Mouse (Mus musculus): ENCODE results near the gene Zbp1. TPM values are rescaled to one million over a fixed set of nuclear protein-coding genes. Genes with fewer than 3 reads are reported as not detected.
A peak's percentile ranks its signal among the peaks of the same experiment; 100 is the strongest.

Gene Zbp1
- polyA plus RNA-seq, 1 experiment from 2014 or later = 3.1 TPM

- 46% methylated on average over 7 of the region's 7 CpGs for WGBS
- no peak overlapping the region for H3K27ac ChIP-seq (ENCODE audit: low read length)
- no peak for ATAC-seq (replicated peaks; ENCODE audit: extremely low read depth, insufficient read depth, low FRiP score)
Observed at GRCm38 (mm10) chr2:173224832-173225231, 6.1 kb upstream of the Zbp1 start.

GRCm38 (mm10) chr2:173224097-173224496, 5.4 kb upstream of the Zbp1 start:
- no peaks in the 10 kb centered on the region for H3K9me3 ChIP-seq (replicated peaks; ENCODE audit: control insufficient read depth, low read length)
- H3K27me3 ChIP-seq (ENCODE audit: control insufficient read depth, insufficient read depth, low read length) = no peaks in the 10 kb centered on the region
- no peaks in the 10 kb centered on the region; the same call in 1 of the 2 replicates for H3K4me1 ChIP-seq (ENCODE audit: control insufficient read depth, insufficient read depth, low read length)
- H3K9ac ChIP-seq (ENCODE audit: low read length) = no peak overlapping the region
- H3K4me2 ChIP-seq (ENCODE audit: low read depth, low read length) = no peak overlapping the region
- ATAC-seq (replicated peaks; ENCODE audit: extremely low read depth, insufficient read depth, low FRiP score) = no peak
- peaks cover 23% of the 10 kb centered on the region for H3K36me3 ChIP-seq (ENCODE audit: control insufficient read depth, insufficient read depth)
- H3K4me3 ChIP-seq (ENCODE audit: low read length) = no peak overlapping the region
- H3K27ac ChIP-seq (ENCODE audit: low read length) = no peak overlapping the region
- WGBS = 43% methylated on average over 3 of the region's 3 CpGs

More at GRCm38 (mm10) chr2:173224832-173225231, 6.1 kb upstream of the Zbp1 start:
- peaks cover 2% of the 10 kb centered on the region; the same call in 1 of the 2 replicates for H3K4me1 ChIP-seq (ENCODE audit: control insufficient read depth, insufficient read depth, low read length)
- H3K9me3 ChIP-seq (replicated peaks; ENCODE audit: control insufficient read depth, low read length) = no peaks in the 10 kb centered on the region
- H3K27me3 ChIP-seq (ENCODE audit: control insufficient read depth, insufficient read depth, low read length) = no peaks in the 10 kb centered on the region
- H3K4me2 ChIP-seq (ENCODE audit: low read depth, low read length) = no peak overlapping the region
- no peak overlapping the region for H3K9ac ChIP-seq (ENCODE audit: low read length)
- peaks cover 23% of the 10 kb centered on the region for H3K36me3 ChIP-seq (ENCODE audit: control insufficient read depth, insufficient read depth)
- no peak overlapping the region for H3K4me3 ChIP-seq (ENCODE audit: low read length)

- WGBS = 65% methylated on average over 3 of the region's 3 CpGs
- Histone ChIP-seq H3K9ac (ENCODE audit: low read length) (no peak overlapping the region), H3K36me3 (ENCODE audit: control insufficient read depth, insufficient read depth) (peaks cover 21% of the 10 kb centered on the region), H3K4me2 (ENCODE audit: low read depth, low read length) (no peak overlapping the region), H3K27ac (ENCODE audit: low read length) (no peak overlapping the region), H3K9me3 (replicated peaks; ENCODE audit: control insufficient read depth, low read length) (no peaks in the 10 kb centered on the region), H3K4me1 (ENCODE audit: control insufficient read depth, insufficient read depth, low read length) (no peaks in the 10 kb centered on the region; the same call in 1 of the 2 replicates), H3K27me3 (ENCODE audit: control insufficient read depth, insufficient read depth, low read length) (no peaks in the 10 kb centered on the region), H3K4me3 (ENCODE audit: low read length) (no peak overlapping the region)
- no peak for ATAC-seq (replicated peaks; ENCODE audit: extremely low read depth, insufficient read depth, low FRiP score)
Observed at GRCm38 (mm10) chr2:173223496-173223895, 4.8 kb upstream of the Zbp1 start.

- Histone ChIP-seq H3K4me2 (ENCODE audit: low read depth, low read length) (no peak overlapping the region), H3K4me3 (ENCODE audit: low read length) (no peak overlapping the region), H3K4me1 (ENCODE audit: control insufficient read depth, insufficient read depth, low read length) (no peaks in the 10 kb centered on the region; the same call in 1 of the 2 replicates), H3K27ac (ENCODE audit: low read length) (no peak overlapping the region), H3K36me3 (ENCODE audit: control insufficient read depth, insufficient read depth) (no peaks in the 10 kb centered on the region; the same call in 1 of the 2 replicates), H3K9ac (ENCODE audit: low read length) (no peak overlapping the region), H3K27me3 (ENCODE audit: control insufficient read depth, insufficient read depth, low read length) (0 out of 2 replicates have a peak, but pooled peaks cover 2% of the 10 kb centered on the region), H3K9me3 (replicated peaks; ENCODE audit: control insufficient read depth, low read length) (no peaks in the 10 kb centered on the region)
- no peak for ATAC-seq (replicated peaks; ENCODE audit: extremely low read depth, insufficient read depth, low FRiP score)
- 91% methylated on average over 9 of the region's 9 CpGs for WGBS
Observed at GRCm38 (mm10) chr2:173220754-173221153, 2.0 kb upstream of the Zbp1 start.

GRCm38 (mm10) chr2:173219256-173219954, 682 bp upstream of the Zbp1 start:
- WGBS = 40% methylated on average over 10 of the region's 10 CpGs
- Histone ChIP-seq H3K4me3 (ENCODE audit: low read length) (no peak overlapping the region), H3K36me3 (ENCODE audit: control insufficient read depth, insufficient read depth) (no peaks in the 10 kb centered on the region), H3K27ac (ENCODE audit: low read length) (peak overlapping the region; percentile 56; the same call in 1 of the 2 replicates), H3K9ac (ENCODE audit: low read length) (no peak overlapping the region), H3K9me3 (replicated peaks; ENCODE audit: control insufficient read depth, low read length) (peaks cover 4% of the 10 kb centered on the region), H3K4me1 (ENCODE audit: control insufficient read depth, insufficient read depth, low read length) (no peaks in the 10 kb centered on the region; the same call in 1 of the 2 replicates), H3K27me3 (ENCODE audit: control insufficient read depth, insufficient read depth, low read length) (0 out of 2 replicates have a peak, but pooled peaks cover 2% of the 10 kb centered on the region), H3K4me2 (ENCODE audit: low read depth, low read length) (no peak overlapping the region)
- ATAC-seq (replicated peaks; ENCODE audit: extremely low read depth, insufficient read depth, low FRiP score) = peak; percentile 41; the same call in 1 of the 2 replicates

- no peak for ATAC-seq (replicated peaks; ENCODE audit: extremely low read depth, insufficient read depth, low FRiP score)
- H3K4me2 ChIP-seq (ENCODE audit: low read depth, low read length) = no peak overlapping the region
- 88% methylated on average over 5 of the region's 5 CpGs for WGBS
Observed at GRCm38 (mm10) chr2:173217763-173218258, 912 bp downstream of the Zbp1 start.

GRCm38 (mm10) chr2:173217246-173217645, 1.5 kb downstream of the Zbp1 start:
- Histone ChIP-seq H3K27me3 (ENCODE audit: control insufficient read depth, insufficient read depth, low read length) (0 out of 2 replicates have a peak, but pooled peaks cover 2% of the 10 kb centered on the region), H3K9me3 (replicated peaks; ENCODE audit: control insufficient read depth, low read length) (peaks cover 10% of the 10 kb centered on the region), H3K4me3 (ENCODE audit: low read length) (no peak overlapping the region), H3K4me2 (ENCODE audit: low read depth, low read length) (no peak overlapping the region), H3K4me1 (ENCODE audit: control insufficient read depth, insufficient read depth, low read length) (no peaks in the 10 kb centered on the region; the same call in 1 of the 2 replicates), H3K36me3 (ENCODE audit: control insufficient read depth, insufficient read depth) (no peaks in the 10 kb centered on the region), H3K9ac (ENCODE audit: low read length) (no peak overlapping the region), H3K27ac (ENCODE audit: low read length) (no peak overlapping the region)
- no peak for ATAC-seq (replicated peaks; ENCODE audit: extremely low read depth, insufficient read depth, low FRiP score)
- 54% methylated on average over 3 of the region's 3 CpGs for WGBS

More at GRCm38 (mm10) chr2:173217763-173218258, 912 bp downstream of the Zbp1 start:
- Histone ChIP-seq H3K9me3 (replicated peaks; ENCODE audit: control insufficient read depth, low read length) (peaks cover 10% of the 10 kb centered on the region), H3K4me1 (ENCODE audit: control insufficient read depth, insufficient read depth, low read length) (no peaks in the 10 kb centered on the region; the same call in 1 of the 2 replicates), H3K9ac (ENCODE audit: low read length) (no peak overlapping the region), H3K27ac (ENCODE audit: low read length) (no peak overlapping the region), H3K27me3 (ENCODE audit: control insufficient read depth, insufficient read depth, low read length) (0 out of 2 replicates have a peak, but pooled peaks cover 2% of the 10 kb centered on the region), H3K4me3 (ENCODE audit: low read length) (no peak overlapping the region), H3K36me3 (ENCODE audit: control insufficient read depth, insufficient read depth) (no peaks in the 10 kb centered on the region)

GRCm38 (mm10) chr2:173216840-173217239, 1.9 kb downstream of the Zbp1 start:
- H3K9me3 ChIP-seq (replicated peaks; ENCODE audit: control insufficient read depth, low read length) = peaks cover 10% of the 10 kb centered on the region

GRCm38 (mm10) chr2:173212227-173212626, 6.5 kb downstream of the Zbp1 start:
- peaks cover 10% of the 10 kb centered on the region for H3K9me3 ChIP-seq (replicated peaks; ENCODE audit: control insufficient read depth, low read length)
- H3K36me3 ChIP-seq (ENCODE audit: control insufficient read depth, insufficient read depth) = no peaks in the 10 kb centered on the region
- no peak overlapping the region for H3K27ac ChIP-seq (ENCODE audit: low read length)
- H3K27me3 ChIP-seq (ENCODE audit: control insufficient read depth, insufficient read depth, low read length) = no peaks in the 10 kb centered on the region
- no peak overlapping the region for H3K4me2 ChIP-seq (ENCODE audit: low read depth, low read length)
- 60% methylated on average over 4 of the region's 4 CpGs for WGBS
- H3K4me1 ChIP-seq (ENCODE audit: control insufficient read depth, insufficient read depth, low read length) = no peaks in the 10 kb centered on the region
- no peak overlapping the region for H3K9ac ChIP-seq (ENCODE audit: low read length)
- ATAC-seq (replicated peaks; ENCODE audit: extremely low read depth, insufficient read depth, low FRiP score) = no peak
- H3K4me3 ChIP-seq (ENCODE audit: low read length) = no peak overlapping the region

More at GRCm38 (mm10) chr2:173216840-173217239, 1.9 kb downstream of the Zbp1 start:
- H3K9ac ChIP-seq (ENCODE audit: low read length) = no peak overlapping the region
- WGBS = 78% methylated on average over 7 of the region's 7 CpGs
- H3K27ac ChIP-seq (ENCODE audit: low read length) = no peak overlapping the region
- no peak overlapping the region for H3K4me2 ChIP-seq (ENCODE audit: low read depth, low read length)
- H3K4me3 ChIP-seq (ENCODE audit: low read length) = no peak overlapping the region
- no peaks in the 10 kb centered on the region for H3K36me3 ChIP-seq (ENCODE audit: control insufficient read depth, insufficient read depth)
- H3K27me3 ChIP-seq (ENCODE audit: control insufficient read depth, insufficient read depth, low read length) = 0 out of 2 replicates have a peak, but pooled peaks cover 2% of the 10 kb centered on the region
- H3K4me1 ChIP-seq (ENCODE audit: control insufficient read depth, insufficient read depth, low read length) = no peaks in the 10 kb centered on the region; the same call in 1 of the 2 replicates
- ATAC-seq (replicated peaks; ENCODE audit: extremely low read depth, insufficient read depth, low FRiP score) = no peak
